Mouse (Mus musculus) small intestine, adult 2 months (tissue): Measurements from ENCODE around the gene Syne2. TPM values are rescaled to one million over a fixed set of nuclear protein-coding genes. Genes with fewer than 3 reads are reported as not detected.

Source experiments
- H3K27ac ChIP-seq: fragments of 200-500 bp; 2 replicates; pipeline ENCODE4 v1.5.1; 2012; ENCODE audit warnings: low read depth, low read length, control low read depth, inconsistent platforms; ENCODE audit not compliant: insufficient read depth
- H3K27me3 ChIP-seq: fragments of 200-500 bp; 2 replicates; pipeline ENCODE4 v1.6.1; 2012; ENCODE audit warnings: mild to moderate bottlenecking, moderate library complexity, low read length, inconsistent platforms; ENCODE audit not compliant: control insufficient read depth, insufficient read depth
- H3K36me3 ChIP-seq: fragments of 200-500 bp; 2 replicates; pipeline ENCODE4 v1.6.1; 2012; ENCODE audit warnings: mild to moderate bottlenecking, low read length, control low read depth, inconsistent platforms; ENCODE audit not compliant: control insufficient read depth, insufficient read depth
- H3K4me1 ChIP-seq: fragments of 200-500 bp; 2 replicates; pipeline ENCODE4 v1.6.1; 2012; ENCODE audit warnings: low read length, inconsistent platforms, mixed read lengths; ENCODE audit not compliant: control insufficient read depth, insufficient read depth, insufficient read length
- H3K4me3 ChIP-seq: fragments of 200-500 bp; 2 replicates; pipeline ENCODE4 v1.5.1; 2012; ENCODE audit warnings: low read depth, mild to moderate bottlenecking, control low read depth, inconsistent platforms, low read length, moderate library complexity
- CTCF ChIP-seq: fragments of 200-500 bp; IDR thresholded peaks from 2 replicates; pipeline ENCODE4 v1.5.1; 2012; ENCODE audit warnings: low read depth, mild to moderate bottlenecking, control low read depth, inconsistent platforms, low read length, moderate library complexity, mixed read lengths; ENCODE audit not compliant: insufficient replicate concordance, insufficient read length; ENCODE audit errors: extremely low read depth
- POLR2A ChIP-seq: fragments of 200-500 bp; IDR thresholded peaks from 2 replicates; pipeline ENCODE4 v1.6.1; 2012; ENCODE audit warnings: low read depth, mild to moderate bottlenecking, control low read depth, inconsistent platforms, low read length, moderate library complexity
- WGBS: fragments of 180-500 bp; shearing (Covaris S2); methylation state at CpG from one replicate; pipeline ENCODE4 v1.1.7; 2018; 5-methylcytosine and 5-hydroxymethylcytosine counted together
- polyA plus RNA-seq: library from polyadenylated mRNA; depleted of rRNA; stranded (reverse); fragments of >200 nt; gene quantifications from 2 replicates; pipeline ENCODE4 v1.2.3, GENCODE M21; 2012

The Syne2 gene
- polyA plus RNA-seq, 1 experiment: 39.8 TPM

GRCm38 (mm10) chr12:75827751-75828150 lies 9.8 kb downstream of the Syne2 start:
- TF ChIP-seq POLR2A (no peak), CTCF (no peak)
- H3K4me1 ChIP-seq: peaks cover 8% of the 10 kb centered on the region
- H3K4me3 ChIP-seq: no peak overlapping the region
- H3K36me3 ChIP-seq: no peaks in the 10 kb centered on the region
- no peaks in the 10 kb centered on the region for H3K27me3 ChIP-seq
- WGBS: 53% methylated on average over 15 of the region's 15 CpGs
- H3K27ac ChIP-seq: no peak overlapping the region

GRCm38 (mm10) chr12:75829616-75830015 lies 11.7 kb downstream of the Syne2 start:
- no peak overlapping the region for H3K27ac ChIP-seq
- WGBS: 64% methylated on average over 5 of the region's 5 CpGs
- no peak overlapping the region for H3K4me3 ChIP-seq

GRCm38 (mm10) chr12:75833149-75833959 lies 15.4 kb downstream of the Syne2 start:
- no peak overlapping the region for H3K4me3 ChIP-seq
- peaks cover 8% of the 10 kb centered on the region for H3K4me1 ChIP-seq
- no peaks in the 10 kb centered on the region for H3K27me3 ChIP-seq
- TF ChIP-seq POLR2A (no peak), CTCF (no peak)
- H3K27ac ChIP-seq: peak overlapping the region; percentile 13; the same call in 1 of the 2 replicates
- 28% methylated on average over 12 of the region's 12 CpGs for WGBS
- no peaks in the 10 kb centered on the region for H3K36me3 ChIP-seq

More at GRCm38 (mm10) chr12:75829616-75830015, 11.7 kb downstream of the Syne2 start:
- Histone ChIP-seq H3K4me1 (peaks cover 16% of the 10 kb centered on the region), H3K36me3 (no peaks in the 10 kb centered on the region), H3K27me3 (no peaks in the 10 kb centered on the region)
- TF ChIP-seq POLR2A: no peak
- no peak for TF ChIP-seq CTCF

GRCm38 (mm10) chr12:75833960-75834729 lies 16.2 kb downstream of the Syne2 start:
- Histone ChIP-seq H3K36me3 (no peaks in the 10 kb centered on the region), H3K27me3 (no peaks in the 10 kb centered on the region), H3K27ac (peak overlapping the region; percentile 13; the same call in 1 of the 2 replicates), H3K4me3 (no peak overlapping the region), H3K4me1 (peaks cover 11% of the 10 kb centered on the region)
- WGBS: 28% methylated on average over 14 of the region's 14 CpGs
- TF ChIP-seq POLR2A (no peak), CTCF (no peak)

- no peak for TF ChIP-seq CTCF
- no peak for TF ChIP-seq POLR2A
- no peaks in the 10 kb centered on the region for H3K36me3 ChIP-seq
- no peaks in the 10 kb centered on the region for H3K27me3 ChIP-seq
- peaks cover 18% of the 10 kb centered on the region for H3K4me1 ChIP-seq
- H3K27ac ChIP-seq: no peak overlapping the region
- 63% methylated on average over 11 of the region's 11 CpGs for WGBS
- H3K4me3 ChIP-seq: no peak overlapping the region
These were observed 18.6 kb downstream of the Syne2 start for GRCm38 (mm10) chr12:75836524-75836962.

GRCm38 (mm10) chr12:75837462-75837861 lies 19.5 kb downstream of the Syne2 start:
- Histone ChIP-seq H3K4me3 (no peak overlapping the region), H3K27ac (no peak overlapping the region), H3K36me3 (no peaks in the 10 kb centered on the region), H3K4me1 (peaks cover 18% of the 10 kb centered on the region), H3K27me3 (no peaks in the 10 kb centered on the region)
- TF ChIP-seq CTCF: no peak
- no peak for TF ChIP-seq POLR2A
- 87% methylated on average over 4 of the region's 4 CpGs for WGBS
